In genomic region chr13:94116705-94117410, GRCm38 (mm10) we compare ENCODE assay signal across 8 mouse cellular contexts. TPM values are rescaled to one million over a fixed set of nuclear protein-coding genes. Genes with fewer than 3 reads are reported as not detected.
DNase-seq lines count a peak whose midpoint lies in the region; ATAC-seq lines count a peak whose summit lies in the region.

No protein-coding gene starts in this region.

- peak overlapping the region; percentile 85 for H3K27ac ChIP-seq in kidney, embryonic 14.5 days (ENCODE audit: low read depth, low read length)
- H3K27ac ChIP-seq in limb, embryonic 10.5 days = peak overlapping the region; percentile 63
- no peak overlapping the region for H3K27ac ChIP-seq in forebrain, embryonic 16.5 days (ENCODE audit: low read length)

- intact Hi-C loops in gastrocnemius, postnatal 14 days (cut with DNase I; ENCODE audit: low total_unique reads) = no loop called here

- no peak overlapping the region for H3K4me3 ChIP-seq in kidney, embryonic 14.5 days (ENCODE audit: low read length)
- H3K4me3 ChIP-seq in limb, embryonic 10.5 days = no peak overlapping the region
- H3K4me3 ChIP-seq in forebrain, embryonic 16.5 days (replicated peaks; ENCODE audit: low read length) = no peak overlapping the region

- peak overlapping the region; percentile 19 for H3K4me2 ChIP-seq in kidney, embryonic 14.5 days (replicated peaks; ENCODE audit: low read depth, low read length)
- no peak overlapping the region for H3K4me2 ChIP-seq in forebrain, embryonic 16.5 days (ENCODE audit: low read length)

- 12% methylated on average over 13 of the region's 13 CpGs for WGBS in kidney, embryonic 14.5 days
- 43% methylated on average over 13 of the region's 13 CpGs for WGBS in limb, embryonic 10.5 days
- 69% methylated on average over 13 of the region's 13 CpGs for WGBS in forebrain, embryonic 16.5 days

- H3K9ac ChIP-seq in kidney, embryonic 14.5 days (ENCODE audit: low read depth, low read length) = peak overlapping the region; percentile 40; the same call in 1 of the 2 replicates
- no peak overlapping the region for H3K9ac ChIP-seq in forebrain, embryonic 16.5 days (replicated peaks; ENCODE audit: low read depth, low read length)

- peaks cover 5% of the 10 kb centered on the region; the same call in 1 of the 2 replicates for H3K9me3 ChIP-seq in kidney, embryonic 14.5 days (ENCODE audit: control insufficient read depth, low read length)
- H3K9me3 ChIP-seq in limb, embryonic 10.5 days (replicated peaks) = no peaks in the 10 kb centered on the region
- H3K9me3 ChIP-seq in forebrain, embryonic 16.5 days (ENCODE audit: control insufficient read depth, low read length) = no peaks in the 10 kb centered on the region

- H3K36me3 ChIP-seq in kidney, embryonic 14.5 days (ENCODE audit: control insufficient read depth, insufficient read depth, low read length) = peaks cover 10% of the 10 kb centered on the region; the same call in 1 of the 2 replicates
- peaks cover 41% of the 10 kb centered on the region for H3K36me3 ChIP-seq in limb, embryonic 10.5 days
- no peaks in the 10 kb centered on the region for H3K36me3 ChIP-seq in forebrain, embryonic 16.5 days (ENCODE audit: control insufficient read depth, insufficient read depth)

- peak; percentile 79 for ATAC-seq in kidney, embryonic 14.5 days (ENCODE audit: low FRiP score, low TSS enrichment)
- no peak for ATAC-seq in cerebellum, adult (ENCODE audit: insufficient number of reproducible peaks, low FRiP score, low TSS enrichment)
- ATAC-seq in forebrain, embryonic 16.5 days = no peak

- DNase-seq in kidney, adult 11 months = no peak
- DNase-seq in ES-CJ7 (ENCODE audit: low read depth, low spot score) = peak; percentile 29
- DNase-seq in embryo, embryonic 11 days = peak; percentile 58
- DNase-seq in limb, embryonic 10.5 days (ENCODE audit: low spot score) = peak; percentile 51
- no peak for DNase-seq in gastrocnemius, postnatal 14 days

- H3K4me1 ChIP-seq in kidney, embryonic 14.5 days (ENCODE audit: control insufficient read depth, insufficient read depth, low read length) = peaks cover 32% of the 10 kb centered on the region
- peaks cover 38% of the 10 kb centered on the region for H3K4me1 ChIP-seq in limb, embryonic 10.5 days
- H3K4me1 ChIP-seq in forebrain, embryonic 16.5 days (replicated peaks; ENCODE audit: control insufficient read depth, insufficient read depth, low read length) = no peaks in the 10 kb centered on the region

- no peaks in the 10 kb centered on the region for H3K27me3 ChIP-seq in kidney, embryonic 14.5 days (ENCODE audit: control insufficient read depth, insufficient read depth, low read length)
- H3K27me3 ChIP-seq in limb, embryonic 10.5 days (ENCODE audit: low read depth, poor library complexity, severe bottlenecking) = no peaks in the 10 kb centered on the region
- no peaks in the 10 kb centered on the region for H3K27me3 ChIP-seq in forebrain, embryonic 16.5 days (replicated peaks; ENCODE audit: control insufficient read depth, insufficient read depth, low read length)

RNA-seq across cellular contexts. Expression of gene Lhfpl2, which starts 59.3 kb away (rescaled TPM):
- 48.7 and 81.0 TPM in 2 replicates for polyA plus RNA-seq in kidney, embryonic 14.5 days (2014; fragmentation: Nextera tagmentation; extraction: Ambion mirVana)
- polyA plus RNA-seq in limb, embryonic 10.5 days (2016; fragmentation: Nextera tagmentation; extraction: Ambion mirVana) = 33.7 and 44.0 TPM in 2 replicates
- total RNA-seq in gastrocnemius, postnatal 14 days (2021) = 10 to 100 TPM; 10.7 to 19.2 TPM
- polyA plus RNA-seq in forebrain, embryonic 16.5 days (2015; fragmentation: Nextera tagmentation; extraction: Ambion mirVana) = 15.0 and 24.1 TPM in 2 replicates

Comparison
In these comparisons a context has a peak if more than half of its experiments do, and no peak if none do; other contexts are left out.
1. DNase-seq: peak in ES-CJ7 (single experiment), embryo, embryonic 11 days (single experiment) and limb, embryonic 10.5 days (single experiment); none in kidney, adult 11 months (single experiment) and gastrocnemius, postnatal 14 days (single experiment).